Mouse (Mus musculus) intestine, postnatal 0 days (tissue): ENCODE data around the gene Coro2a. TPM values are rescaled to one million over a fixed set of nuclear protein-coding genes. Genes with fewer than 3 reads are reported as not detected.

Experiments used
- ATAC-seq: fragments of 200-750 bp; cut with Nextera tagmentation; 2 replicates; pipeline ENCODE4 v1.8.0; 2017; ENCODE audit warnings: mild to moderate bottlenecking, moderate TSS enrichment, moderate library complexity
- H3K27ac ChIP-seq: fragments of 300-500 bp; sonication (generic); 2 replicates; pipeline ENCODE4 v1.5.1; 2014; ENCODE audit warnings: mild to moderate bottlenecking, low read depth, low read length, moderate library complexity
- H3K27me3 ChIP-seq: fragments of 300-500 bp; sonication (generic); replicated peaks from 2 replicates; pipeline ENCODE4 v1.6.1; 2014; ENCODE audit warnings: low read length, mixed read lengths; ENCODE audit not compliant: control insufficient read depth, insufficient read depth
- H3K36me3 ChIP-seq: fragments of 300-500 bp; sonication (generic); 2 replicates; pipeline ENCODE4 v1.6.1; 2014; ENCODE audit warnings: mild to moderate bottlenecking, moderate library complexity; ENCODE audit not compliant: control insufficient read depth, insufficient read depth
- H3K4me1 ChIP-seq: fragments of 300-500 bp; sonication (generic); replicated peaks from 2 replicates; pipeline ENCODE4 v1.6.1; 2014; ENCODE audit warnings: antibody characterized with exemption, low read length, mixed read lengths; ENCODE audit not compliant: control insufficient read depth, insufficient read depth
- H3K4me2 ChIP-seq: fragments of 300-500 bp; sonication (generic); replicated peaks from 2 replicates; pipeline ENCODE4 v1.6.1; 2014; ENCODE audit warnings: low read depth, mild to moderate bottlenecking, moderate library complexity
- H3K4me3 ChIP-seq: fragments of 300-500 bp; sonication (generic); 2 replicates; pipeline ENCODE4 v1.5.1; 2014; ENCODE audit warnings: low read depth, low read length
- H3K9ac ChIP-seq: fragments of 300-500 bp; sonication (generic); 2 replicates; pipeline ENCODE4 v1.6.1; 2014; ENCODE audit warnings: mild to moderate bottlenecking, low read depth, low read length
- H3K9me3 ChIP-seq: fragments of 300-500 bp; sonication (generic); 2 replicates; pipeline ENCODE4 v1.6.1; 2016; ENCODE audit warnings: mixed run types; ENCODE audit not compliant: control insufficient read depth
- CTCF ChIP-seq: sonication (generic); IDR thresholded peaks from 2 replicates; pipeline ENCODE4 v1.5.1; 2016; ENCODE audit warnings: low read depth, mild to moderate bottlenecking, control low read depth, antibody characterized with exemption, moderate library complexity
- WGBS: fragments of 180-500 bp; shearing (Covaris S2); extraction: QIAGEN DNeasy Blood & Tissue Kit; methylation state at CpG from one replicate; pipeline ENCODE4 v1.1.7; 2014; 5-methylcytosine and 5-hydroxymethylcytosine counted together
- polyA plus RNA-seq: library from polyadenylated mRNA; unstranded; fragments of >200 nt; fragmentation: Nextera tagmentation; extraction: Ambion mirVana; gene quantifications from 2 replicates; pipeline ENCODE4 v1.2.1, GENCODE M21; 2015

Coro2a gene
- polyA plus RNA-seq, 1 experiment from 2014 or later: 53.0 TPM

DNA sequence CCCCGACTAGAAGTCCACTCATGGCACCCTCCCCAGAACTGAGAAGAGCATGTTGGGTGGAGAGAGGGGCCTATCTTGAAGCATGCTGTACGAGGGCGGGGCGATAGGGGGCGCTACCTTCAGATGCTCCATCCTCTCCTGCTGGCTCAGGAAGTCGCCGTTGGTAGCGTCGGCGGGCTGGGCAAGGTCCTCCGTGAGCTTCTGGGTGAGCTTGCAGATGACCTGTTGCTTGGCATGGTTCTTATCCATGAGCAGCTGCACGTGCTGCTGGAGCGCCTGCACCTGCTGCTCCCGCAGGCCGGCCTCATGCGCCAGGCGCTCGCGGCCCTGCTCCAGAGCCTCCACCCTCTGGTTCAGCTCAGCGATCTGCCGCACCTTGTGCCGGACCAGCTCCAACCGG lies 18.3 kb upstream of the Coro2a start:
- H3K4me3 ChIP-seq: no peak overlapping the region
- H3K4me2 ChIP-seq: no peak overlapping the region; the same call in 1 of the 2 replicates
- no peak overlapping the region for H3K27ac ChIP-seq
- no peak overlapping the region for H3K9ac ChIP-seq
- WGBS: 21% methylated on average over 23 of the region's 23 CpGs
- no peaks in the 10 kb centered on the region for H3K9me3 ChIP-seq
- no peaks in the 10 kb centered on the region for H3K27me3 ChIP-seq
- H3K36me3 ChIP-seq: 0 out of 2 replicates have a peak, but pooled peaks cover 9% of the 10 kb centered on the region
- peak; percentile 69 for ATAC-seq
- TF ChIP-seq CTCF: peak; percentile 79
- no peaks in the 10 kb centered on the region; the same call in 1 of the 2 replicates for H3K4me1 ChIP-seq

- Histone ChIP-seq H3K4me3 (no peak overlapping the region), H3K9ac (no peak overlapping the region), H3K4me1 (no peaks in the 10 kb centered on the region; the same call in 1 of the 2 replicates), H3K9me3 (no peaks in the 10 kb centered on the region), H3K27ac (no peak overlapping the region), H3K36me3 (peaks cover 11% of the 10 kb centered on the region; the same call in 1 of the 2 replicates), H3K27me3 (no peaks in the 10 kb centered on the region), H3K4me2 (no peak overlapping the region)
- peak; percentile 59 for TF ChIP-seq CTCF
- WGBS: 68% methylated on average over 11 of the region's 11 CpGs
- ATAC-seq: no peak
These were observed 16.3 kb upstream of the Coro2a start for GRCm38 (mm10) chr4:46618196-46618817.

DNA sequence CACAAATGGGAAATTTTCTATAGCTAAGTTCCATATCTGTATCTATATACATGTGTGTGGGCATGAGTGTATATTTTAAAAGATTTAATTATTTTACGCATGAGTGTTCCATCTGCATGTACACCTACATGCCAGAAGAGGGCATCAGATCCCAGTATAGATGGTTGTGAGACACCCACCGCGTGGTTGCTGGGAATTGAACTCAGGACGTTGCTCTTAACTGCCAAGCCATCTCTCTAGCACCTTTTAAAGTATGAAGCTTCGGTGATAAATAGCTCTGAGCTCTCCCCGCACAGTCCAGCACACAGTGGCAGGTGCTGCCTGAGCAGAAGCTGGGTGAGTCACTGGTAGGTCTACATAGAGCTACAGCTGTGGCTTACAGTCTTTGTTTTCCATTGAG lies 15.4 kb upstream of the Coro2a start:
- Histone ChIP-seq H3K27me3 (no peaks in the 10 kb centered on the region), H3K36me3 (peaks cover 11% of the 10 kb centered on the region; the same call in 1 of the 2 replicates), H3K27ac (no peak overlapping the region), H3K4me3 (no peak overlapping the region), H3K9ac (no peak overlapping the region), H3K4me2 (no peak overlapping the region), H3K4me1 (no peaks in the 10 kb centered on the region), H3K9me3 (no peaks in the 10 kb centered on the region)
- ATAC-seq: no peak
- WGBS: 70% methylated on average over 6 of the region's 6 CpGs
- TF ChIP-seq CTCF: peak; percentile 66

GRCm38 (mm10) chr4:46614641-46615040 lies 12.6 kb upstream of the Coro2a start:
- WGBS: 81% methylated on average over 9 of the region's 9 CpGs

GRCm38 (mm10) chr4:46613618-46614017 lies 11.6 kb upstream of the Coro2a start:
- no peak overlapping the region for H3K4me2 ChIP-seq
- no peaks in the 10 kb centered on the region for H3K4me1 ChIP-seq
- no peak overlapping the region for H3K4me3 ChIP-seq
- WGBS: 70% methylated on average over 12 of the region's 12 CpGs
- no peak overlapping the region for H3K9ac ChIP-seq
- no peak for ATAC-seq
- H3K36me3 ChIP-seq: peaks cover 11% of the 10 kb centered on the region; the same call in 1 of the 2 replicates
- no peaks in the 10 kb centered on the region for H3K9me3 ChIP-seq
- TF ChIP-seq CTCF: no peak
- no peaks in the 10 kb centered on the region for H3K27me3 ChIP-seq
- no peak overlapping the region for H3K27ac ChIP-seq

More at GRCm38 (mm10) chr4:46614641-46615040, 12.6 kb upstream of the Coro2a start:
- no peak for ATAC-seq
- H3K36me3 ChIP-seq: peaks cover 11% of the 10 kb centered on the region; the same call in 1 of the 2 replicates
- H3K4me2 ChIP-seq: no peak overlapping the region
- H3K9ac ChIP-seq: no peak overlapping the region
- H3K4me1 ChIP-seq: no peaks in the 10 kb centered on the region
- H3K27ac ChIP-seq: no peak overlapping the region
- no peak overlapping the region for H3K4me3 ChIP-seq
- H3K27me3 ChIP-seq: no peaks in the 10 kb centered on the region
- TF ChIP-seq CTCF: no peak
- no peaks in the 10 kb centered on the region for H3K9me3 ChIP-seq

DNA sequence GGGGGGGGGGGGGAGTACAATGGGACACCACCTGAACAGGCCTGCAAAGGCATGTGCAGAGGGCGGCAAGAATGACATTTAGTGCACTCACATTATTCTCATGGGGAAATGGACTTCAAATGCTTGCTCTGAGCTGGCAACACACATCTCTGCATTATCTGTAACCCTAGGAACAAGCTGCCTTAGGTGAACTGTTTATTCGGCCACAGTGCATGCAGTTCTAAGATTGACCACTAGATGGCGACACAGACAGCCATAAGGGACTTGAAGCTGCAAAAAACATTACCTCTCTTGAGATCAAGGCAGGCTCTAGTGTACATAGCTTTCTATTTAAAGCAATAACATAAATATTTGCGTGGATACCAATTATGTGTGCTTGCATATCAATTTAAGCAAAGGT lies 9.2 kb upstream of the Coro2a start:
- Histone ChIP-seq H3K36me3 (peaks cover 10% of the 10 kb centered on the region; the same call in 1 of the 2 replicates), H3K27ac (no peak overlapping the region), H3K4me3 (no peak overlapping the region), H3K9ac (no peak overlapping the region), H3K9me3 (no peaks in the 10 kb centered on the region), H3K4me1 (no peaks in the 10 kb centered on the region), H3K4me2 (no peak overlapping the region), H3K27me3 (no peaks in the 10 kb centered on the region)
- ATAC-seq: peak; percentile 16; the same call in 1 of the 2 replicates
- WGBS: 2% methylated on average over 4 of the region's 4 CpGs
- TF ChIP-seq CTCF: peak; percentile 99
